Mouse (Mus musculus): ENCODE measurements at regions not wholly inside any gene's neighbourhood (a gene's known extent, or its start where the extent isn't known, plus 50 kb on each side); places are given as distances from the start of the nearest gene placed in this dataset.

- no peak for DNase-seq (ENCODE audit: low spot score in 2 of 2)
Observed at GRCm38 (mm10) chr1:109471671-109472070, 510.6 kb upstream of the Cdh7 start.

- no peak for DNase-seq (ENCODE audit: low spot score in 2 of 2)
Observed at GRCm38 (mm10) chr1:109481387-109481786, 500.8 kb upstream of the Cdh7 start.

- DNase-seq (ENCODE audit: low spot score in 2 of 2), result no peak
Observed at GRCm38 (mm10) chr1:109495936-109496335, 486.3 kb upstream of the Cdh7 start.

- DNase-seq (ENCODE audit: low spot score in 2 of 2), result peak; percentile 1 to 4
Observed at GRCm38 (mm10) chr1:109512632-109513259, 469.5 kb upstream of the Cdh7 start.

GRCm38 (mm10) chr1:109514375-109514774 is 467.9 kb upstream of the Cdh7 start:
- no peak for DNase-seq (ENCODE audit: low spot score in 2 of 2)
